Mouse (Mus musculus): ENCODE measurements at regions not wholly inside any gene's neighbourhood (a gene's known extent, or its start where the extent isn't known, plus 50 kb on each side); places are given as distances from the start of the nearest gene placed in this dataset.

GRCm38 (mm10) chr12:106721271-106722009 lies 711.4 kb downstream of the Vrk1 start:
- WGBS: 78% methylated on average over 9 of the region's 9 CpGs
- no peaks in the 10 kb centered on the region for H3K27me3 ChIP-seq (replicated peaks; ENCODE audit: control insufficient read depth, insufficient read depth, low read length)
- H3K36me3 ChIP-seq (ENCODE audit: control insufficient read depth, insufficient read depth): no peaks in the 10 kb centered on the region
- no peaks in the 10 kb centered on the region for H3K9me3 ChIP-seq (ENCODE audit: control insufficient read depth, low read length)
- no peaks in the 10 kb centered on the region for H3K4me1 ChIP-seq (replicated peaks; ENCODE audit: control insufficient read depth, insufficient read depth, low read length)
- H3K4me2 ChIP-seq (ENCODE audit: low read length): no peak overlapping the region
- no peak for ATAC-seq
- no peak overlapping the region for H3K4me3 ChIP-seq (replicated peaks; ENCODE audit: low read length)
- no peak overlapping the region for H3K9ac ChIP-seq (replicated peaks; ENCODE audit: low read depth, low read length)
- H3K27ac ChIP-seq (ENCODE audit: low read length): no peak overlapping the region

GRCm38 (mm10) chr12:106722010-106722362 lies 712.0 kb downstream of the Vrk1 start:
- no peaks in the 10 kb centered on the region for H3K27me3 ChIP-seq (replicated peaks; ENCODE audit: control insufficient read depth, insufficient read depth, low read length)
- WGBS: 86% methylated on average over 2 of the region's 2 CpGs
- H3K9me3 ChIP-seq (ENCODE audit: control insufficient read depth, low read length): no peaks in the 10 kb centered on the region
- no peak overlapping the region for H3K4me2 ChIP-seq (ENCODE audit: low read length)
- no peak for ATAC-seq
- H3K27ac ChIP-seq (ENCODE audit: low read length): no peak overlapping the region
- H3K4me1 ChIP-seq (replicated peaks; ENCODE audit: control insufficient read depth, insufficient read depth, low read length): no peaks in the 10 kb centered on the region
- H3K4me3 ChIP-seq (replicated peaks; ENCODE audit: low read length): no peak overlapping the region
- H3K9ac ChIP-seq (replicated peaks; ENCODE audit: low read depth, low read length): no peak overlapping the region
- no peaks in the 10 kb centered on the region for H3K36me3 ChIP-seq (ENCODE audit: control insufficient read depth, insufficient read depth)

- WGBS: 97% methylated on average over 4 of the region's 4 CpGs
- H3K4me2 ChIP-seq (ENCODE audit: low read length): no peak overlapping the region
- no peaks in the 10 kb centered on the region for H3K9me3 ChIP-seq (ENCODE audit: control insufficient read depth, low read length)
- no peak overlapping the region for H3K9ac ChIP-seq (replicated peaks; ENCODE audit: low read depth, low read length)
- H3K27me3 ChIP-seq (replicated peaks; ENCODE audit: control insufficient read depth, insufficient read depth, low read length): no peaks in the 10 kb centered on the region
- ATAC-seq: no peak
- no peaks in the 10 kb centered on the region for H3K36me3 ChIP-seq (ENCODE audit: control insufficient read depth, insufficient read depth)
- H3K4me1 ChIP-seq (replicated peaks; ENCODE audit: control insufficient read depth, insufficient read depth, low read length): no peaks in the 10 kb centered on the region
- no peak overlapping the region for H3K27ac ChIP-seq (ENCODE audit: low read length)
- no peak overlapping the region for H3K4me3 ChIP-seq (replicated peaks; ENCODE audit: low read length)
Observed at GRCm38 (mm10) chr12:106722761-106723160, 712.7 kb downstream of the Vrk1 start.

GRCm38 (mm10) chr12:106726920-106727319 lies 716.9 kb downstream of the Vrk1 start:
- Histone ChIP-seq H3K4me1 (replicated peaks; ENCODE audit: control insufficient read depth, insufficient read depth, low read length) (no peaks in the 10 kb centered on the region), H3K4me3 (replicated peaks; ENCODE audit: low read length) (no peak overlapping the region), H3K9ac (replicated peaks; ENCODE audit: low read depth, low read length) (no peak overlapping the region), H3K27me3 (replicated peaks; ENCODE audit: control insufficient read depth, insufficient read depth, low read length) (no peaks in the 10 kb centered on the region), H3K9me3 (ENCODE audit: control insufficient read depth, low read length) (no peaks in the 10 kb centered on the region), H3K27ac (ENCODE audit: low read length) (no peak overlapping the region), H3K4me2 (ENCODE audit: low read length) (no peak overlapping the region), H3K36me3 (ENCODE audit: control insufficient read depth, insufficient read depth) (no peaks in the 10 kb centered on the region)
- no peak for ATAC-seq
- WGBS: 58% methylated on average over 8 of the region's 8 CpGs

GRCm38 (mm10) chr12:106727486-106727885 lies 717.5 kb downstream of the Vrk1 start:
- H3K4me2 ChIP-seq (ENCODE audit: low read length): no peak overlapping the region

GRCm38 (mm10) chr12:106729686-106730085 lies 719.7 kb downstream of the Vrk1 start:
- no peak for ATAC-seq
- WGBS: 92% methylated on average over 5 of the region's 5 CpGs

More at GRCm38 (mm10) chr12:106727486-106727885, 717.5 kb downstream of the Vrk1 start:
- Histone ChIP-seq H3K27ac (ENCODE audit: low read length) (no peak overlapping the region), H3K4me3 (replicated peaks; ENCODE audit: low read length) (no peak overlapping the region), H3K9me3 (ENCODE audit: control insufficient read depth, low read length) (no peaks in the 10 kb centered on the region), H3K36me3 (ENCODE audit: control insufficient read depth, insufficient read depth) (no peaks in the 10 kb centered on the region), H3K4me1 (replicated peaks; ENCODE audit: control insufficient read depth, insufficient read depth, low read length) (no peaks in the 10 kb centered on the region), H3K27me3 (replicated peaks; ENCODE audit: control insufficient read depth, insufficient read depth, low read length) (no peaks in the 10 kb centered on the region), H3K9ac (replicated peaks; ENCODE audit: low read depth, low read length) (no peak overlapping the region)
- no peak for ATAC-seq
- 83% methylated on average over 3 of the region's 3 CpGs for WGBS

GRCm38 (mm10) chr12:106732108-106732857 lies 722.3 kb downstream of the Vrk1 start:
- Histone ChIP-seq H3K9me3 (ENCODE audit: control insufficient read depth, low read length) (no peaks in the 10 kb centered on the region), H3K9ac (replicated peaks; ENCODE audit: low read depth, low read length) (no peak overlapping the region), H3K27me3 (replicated peaks; ENCODE audit: control insufficient read depth, insufficient read depth, low read length) (no peaks in the 10 kb centered on the region), H3K4me3 (replicated peaks; ENCODE audit: low read length) (no peak overlapping the region), H3K36me3 (ENCODE audit: control insufficient read depth, insufficient read depth) (no peaks in the 10 kb centered on the region), H3K4me1 (replicated peaks; ENCODE audit: control insufficient read depth, insufficient read depth, low read length) (no peaks in the 10 kb centered on the region), H3K27ac (ENCODE audit: low read length) (no peak overlapping the region), H3K4me2 (ENCODE audit: low read length) (no peak overlapping the region)
- WGBS: 64% methylated on average over 16 of the region's 16 CpGs
- ATAC-seq: no peak

More at GRCm38 (mm10) chr12:106729686-106730085, 719.7 kb downstream of the Vrk1 start:
- H3K27me3 ChIP-seq (replicated peaks; ENCODE audit: control insufficient read depth, insufficient read depth, low read length): no peaks in the 10 kb centered on the region
- no peak overlapping the region for H3K9ac ChIP-seq (replicated peaks; ENCODE audit: low read depth, low read length)
- no peaks in the 10 kb centered on the region for H3K4me1 ChIP-seq (replicated peaks; ENCODE audit: control insufficient read depth, insufficient read depth, low read length)
- H3K4me3 ChIP-seq (replicated peaks; ENCODE audit: low read length): no peak overlapping the region
- H3K36me3 ChIP-seq (ENCODE audit: control insufficient read depth, insufficient read depth): no peaks in the 10 kb centered on the region
- no peak overlapping the region for H3K4me2 ChIP-seq (ENCODE audit: low read length)
- H3K9me3 ChIP-seq (ENCODE audit: control insufficient read depth, low read length): no peaks in the 10 kb centered on the region
- no peak overlapping the region for H3K27ac ChIP-seq (ENCODE audit: low read length)

GRCm38 (mm10) chr12:106748765-106749164 lies 738.7 kb downstream of the Vrk1 start:
- Histone ChIP-seq H3K27me3 (replicated peaks; ENCODE audit: control insufficient read depth, insufficient read depth, low read length) (no peaks in the 10 kb centered on the region), H3K4me3 (replicated peaks; ENCODE audit: low read length) (no peak overlapping the region), H3K27ac (ENCODE audit: low read length) (no peak overlapping the region), H3K4me1 (replicated peaks; ENCODE audit: control insufficient read depth, insufficient read depth, low read length) (no peaks in the 10 kb centered on the region), H3K9me3 (ENCODE audit: control insufficient read depth, low read length) (peaks cover 2% of the 10 kb centered on the region; the same call in 1 of the 2 replicates), H3K9ac (replicated peaks; ENCODE audit: low read depth, low read length) (no peak overlapping the region), H3K36me3 (ENCODE audit: control insufficient read depth, insufficient read depth) (no peaks in the 10 kb centered on the region), H3K4me2 (ENCODE audit: low read length) (no peak overlapping the region)
- 86% methylated on average over 8 of the region's 8 CpGs for whole genome bisulfite sequencing
- no peak for ATAC-seq

- ATAC-seq: no peak
- no peaks in the 10 kb centered on the region for H3K36me3 ChIP-seq (ENCODE audit: control insufficient read depth, insufficient read depth)
- H3K4me2 ChIP-seq (ENCODE audit: low read length): no peak overlapping the region
Observed at GRCm38 (mm10) chr12:106763552-106763951, 724.9 kb upstream of the 3110018I06Rik start.

More at GRCm38 (mm10) chr12:106763552-106763951, 724.9 kb upstream of the 3110018I06Rik start:
- H3K27ac ChIP-seq (ENCODE audit: low read length): no peak overlapping the region
- no peak overlapping the region for H3K4me3 ChIP-seq (replicated peaks; ENCODE audit: low read length)
- no peak overlapping the region for H3K9ac ChIP-seq (replicated peaks; ENCODE audit: low read depth, low read length)
- WGBS: 87% methylated on average over 7 of the region's 7 CpGs
- H3K4me1 ChIP-seq (replicated peaks; ENCODE audit: control insufficient read depth, insufficient read depth, low read length): no peaks in the 10 kb centered on the region
- no peaks in the 10 kb centered on the region for H3K27me3 ChIP-seq (replicated peaks; ENCODE audit: control insufficient read depth, insufficient read depth, low read length)
- peaks cover 8% of the 10 kb centered on the region for H3K9me3 ChIP-seq (ENCODE audit: control insufficient read depth, low read length)

All from forebrain, embryonic 16.5 days (tissue).